Mouse (Mus musculus) G1E (cell line): ENCODE results near the gene Dkk3. TPM values are rescaled to one million over a fixed set of nuclear protein-coding genes. Genes with fewer than 3 reads are reported as not detected.

ENCODE experiments used
- ATAC-seq: 2 replicates; pipeline ENCODE4 v1.8.0; 2016; ENCODE audit warnings: mild to moderate bottlenecking; ENCODE audit not compliant: insufficient number of reproducible peaks, poor library complexity, low FRiP score, severe bottlenecking; ENCODE audit errors: extremely low read depth
- DNase-seq: peaks from one replicate; pipeline ENCODE4 v3.0.0; 2012; ENCODE audit warnings: low spot score
- H3K27me3 ChIP-seq: 2 replicates; pipeline ENCODE4 v1.6.1; 2012; ENCODE audit warnings: mild to moderate bottlenecking, low read length, inconsistent platforms; ENCODE audit not compliant: insufficient read depth
- H3K36me3 ChIP-seq: replicated peaks from 2 replicates; pipeline ENCODE3; 2012; ENCODE audit warnings: mild to moderate bottlenecking, inconsistent platforms
- H3K4me1 ChIP-seq: 2 replicates; pipeline ENCODE4 v1.6.1; 2012; ENCODE audit warnings: low read depth, low read length, inconsistent platforms, mixed read lengths; ENCODE audit not compliant: insufficient read depth
- H3K4me3 ChIP-seq: 2 replicates; pipeline ENCODE4 v1.5.1; 2012; ENCODE audit warnings: low read depth, mild to moderate bottlenecking, inconsistent platforms, low read length, moderate library complexity, mixed read lengths
- H3K9me3 ChIP-seq: replicated peaks from 2 replicates; pipeline ENCODE4 v1.6.1; 2012; ENCODE audit warnings: inconsistent platforms
- CTCF ChIP-seq: IDR thresholded peaks from 2 replicates; pipeline ENCODE4 v1.5.1; 2012; ENCODE audit warnings: low read depth, low read length, inconsistent platforms, mixed read lengths
- GATA1 ChIP-seq: IDR thresholded peaks from 2 replicates; pipeline ENCODE4 v1.6.1; 2012; ENCODE audit warnings: borderline replicate concordance, low read length, inconsistent platforms, mixed read lengths
- GATA2 ChIP-seq: IDR thresholded peaks from 2 replicates; pipeline ENCODE4 v1.6.1; 2012; ENCODE audit warnings: low read depth, low read length, inconsistent platforms, borderline replicate concordance
- POLR2AphosphoS5 ChIP-seq: IDR thresholded peaks from 2 replicates; pipeline ENCODE4 v1.6.1; 2012; ENCODE audit warnings: low read depth, low read length, inconsistent platforms; ENCODE audit not compliant: insufficient replicate concordance
- TAL1 ChIP-seq: conservative IDR thresholded peaks from 2 replicates; pipeline ENCODE4 v1.6.1; 2012; ENCODE audit warnings: low read depth, low read length, inconsistent platforms, mixed read lengths
- polyA plus RNA-seq: library from polyadenylated mRNA; stranded (reverse); fragments of >175 nt; gene quantifications from 2 replicates; pipeline ENCODE4 v1.2.3, GENCODE M21; 2012
- total RNA-seq, 2 experiments: library from RNA; stranded (forward) in 1 of 2; stranded (reverse) in 1 of 2; fragments of 200-1000 nt in 1 of 2; fragments of >200 nt in 1 of 2; fragmentation: Nextera tagmentation in 1 of 2; gene quantifications; 2 replicates each; pipeline ENCODE4 v1.2.3; 2014 to 2017

Gene Dkk3
- not detected in 2 replicates for total RNA-seq (2014; fragmentation: Nextera tagmentation)
- total RNA-seq (2017), result 0.05 TPM in 1 of 2 replicates, not detected in the other
- not detected in 2 replicates for polyA plus RNA-seq

DNA sequence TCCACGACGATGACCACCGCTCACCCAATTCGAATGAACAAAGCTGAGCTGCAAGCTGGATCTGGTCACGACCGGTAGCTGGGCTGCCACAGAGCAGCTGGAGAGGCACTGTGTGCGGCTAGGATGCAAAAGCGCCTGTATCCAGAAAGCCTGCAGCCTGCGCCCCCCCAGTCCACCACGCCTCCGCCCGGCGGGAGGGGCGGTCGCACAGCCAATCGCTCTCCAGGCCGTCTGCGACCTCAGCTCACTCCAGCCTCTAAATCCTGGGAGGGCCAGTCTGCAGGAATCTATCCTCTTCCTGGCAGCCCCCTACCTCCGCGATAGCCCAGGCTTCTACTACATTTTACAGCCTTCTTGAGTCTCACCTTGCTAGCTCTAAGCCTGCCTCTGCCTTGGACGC lies at the start of gene Dkk3:
Dkk3 (minus strand) TSS at position 116 of the 400 bp plus-strand sequence.
- Histone ChIP-seq H3K9me3 (peaks cover 15% of the 10 kb centered on the region; the same call in 1 of the 2 replicates), H3K36me3 (no peaks in the 10 kb centered on the region), H3K4me3 (no peak within 1 kb of the TSS; the same call in 1 of the 2 replicates), H3K4me1 (no peaks in the 10 kb centered on the region), H3K27me3 (no peaks in the 10 kb centered on the region)
- ATAC-seq (no peak), DNase-seq (no peak)
- TF ChIP-seq TAL1, result no peak
- TF ChIP-seq GATA1, result no peak
- no peak for TF ChIP-seq GATA2
- TF ChIP-seq CTCF, result no peak

DNA sequence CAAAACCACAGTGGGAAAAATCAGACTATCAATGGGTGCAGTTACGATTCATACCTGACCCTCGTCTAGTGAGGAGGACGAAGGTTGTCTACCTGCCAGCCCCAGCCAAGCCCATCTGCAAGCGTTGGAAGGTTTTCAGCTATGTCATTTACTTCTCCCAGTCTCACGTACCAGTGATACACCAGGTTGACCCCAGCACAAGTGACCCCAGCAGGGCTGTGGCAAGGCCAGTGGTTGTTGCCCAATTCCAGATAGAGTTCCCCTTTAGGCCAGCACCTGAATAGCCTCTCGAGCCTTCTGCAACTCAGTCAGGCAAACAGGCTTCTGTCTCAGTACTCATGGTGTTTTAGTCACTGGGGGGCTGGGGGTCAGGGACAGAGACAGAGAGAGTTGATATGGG lies 48.9 kb upstream of the Dkk3 start:
- ATAC-seq (no peak), DNase-seq (no peak)
- Histone ChIP-seq H3K36me3 (no peaks in the 10 kb centered on the region), H3K4me3 (no peak overlapping the region), H3K9me3 (peaks cover 26% of the 10 kb centered on the region), H3K4me1 (no peaks in the 10 kb centered on the region), H3K27me3 (no peaks in the 10 kb centered on the region)
- TF ChIP-seq CTCF, result no peak
- no peak for TF ChIP-seq POLR2AphosphoS5
- no peak for TF ChIP-seq GATA1

GRCm38 (mm10) chr7:112205513-112205912 lies 46.7 kb upstream of the Dkk3 start:
- Histone ChIP-seq H3K27me3 (no peaks in the 10 kb centered on the region), H3K9me3 (peaks cover 24% of the 10 kb centered on the region), H3K36me3 (no peaks in the 10 kb centered on the region), H3K4me1 (no peaks in the 10 kb centered on the region), H3K4me3 (no peak overlapping the region)
- TF ChIP-seq POLR2AphosphoS5, result no peak
- ATAC-seq (no peak), DNase-seq (no peak)

- peaks cover 21% of the 10 kb centered on the region for H3K9me3 ChIP-seq
- no peaks in the 10 kb centered on the region for H3K36me3 ChIP-seq
- no peaks in the 10 kb centered on the region for H3K4me1 ChIP-seq
- TF ChIP-seq CTCF, result no peak
- TF ChIP-seq GATA1, result no peak
- no peak for TF ChIP-seq POLR2AphosphoS5
- no peak for TF ChIP-seq GATA2
- no peak for TF ChIP-seq TAL1
- ATAC-seq, result no peak
- DNase-seq, result no peak
- H3K4me3 ChIP-seq, result no peak overlapping the region
- no peaks in the 10 kb centered on the region for H3K27me3 ChIP-seq
Measured at GRCm38 (mm10) chr7:112204380-112204963, 45.6 kb upstream of the Dkk3 start.

- Histone ChIP-seq H3K36me3 (no peaks in the 10 kb centered on the region), H3K27me3 (no peaks in the 10 kb centered on the region), H3K4me3 (no peak overlapping the region), H3K4me1 (no peaks in the 10 kb centered on the region), H3K9me3 (peaks cover 21% of the 10 kb centered on the region)
- TF ChIP-seq TAL1 (no peak), GATA2 (no peak)
- ATAC-seq (no peak), DNase-seq (no peak)
Measured at GRCm38 (mm10) chr7:112203937-112204336, 45.1 kb upstream of the Dkk3 start.

GRCm38 (mm10) chr7:112202843-112203242 lies 44.0 kb upstream of the Dkk3 start:
- peaks cover 20% of the 10 kb centered on the region for H3K9me3 ChIP-seq
- no peak overlapping the region for H3K4me3 ChIP-seq
- no peaks in the 10 kb centered on the region for H3K4me1 ChIP-seq
- H3K36me3 ChIP-seq, result no peaks in the 10 kb centered on the region
- ATAC-seq, result no peak
- no peak for DNase-seq
- H3K27me3 ChIP-seq, result no peaks in the 10 kb centered on the region
- TF ChIP-seq CTCF, result no peak
- no peak for TF ChIP-seq GATA2
- no peak for TF ChIP-seq POLR2AphosphoS5
- TF ChIP-seq GATA1, result no peak
- TF ChIP-seq TAL1, result no peak

DNA sequence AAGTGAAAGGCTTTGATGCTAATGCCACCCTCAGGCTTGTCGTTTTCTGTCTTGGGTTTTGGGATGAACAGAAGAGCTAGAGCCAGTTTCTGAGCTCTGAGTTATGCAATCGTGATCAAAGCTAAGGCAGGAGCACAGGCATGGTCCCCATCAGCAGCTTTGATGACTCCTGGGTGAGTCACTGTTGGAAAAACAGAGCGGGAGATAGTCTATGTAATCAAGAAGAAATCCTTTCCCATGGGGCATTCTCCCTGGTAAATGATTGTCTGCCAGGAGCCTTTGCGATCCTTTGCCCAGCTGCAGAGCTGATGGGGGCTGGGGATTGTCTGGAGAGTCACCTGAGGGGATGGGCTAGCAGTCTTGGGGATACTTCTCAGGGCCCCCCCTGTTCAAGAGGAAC lies 43.3 kb upstream of the Dkk3 start:
- H3K4me3 ChIP-seq, result no peak overlapping the region
- H3K4me1 ChIP-seq, result no peaks in the 10 kb centered on the region
- ATAC-seq (no peak), DNase-seq (no peak)
- no peaks in the 10 kb centered on the region for H3K27me3 ChIP-seq
- no peak for TF ChIP-seq POLR2AphosphoS5
- TF ChIP-seq GATA1, result no peak
- no peak for TF ChIP-seq CTCF
- no peak for TF ChIP-seq TAL1
- H3K9me3 ChIP-seq, result peaks cover 15% of the 10 kb centered on the region
- no peaks in the 10 kb centered on the region for H3K36me3 ChIP-seq
